Mouse (Mus musculus): Measurements from ENCODE around the gene Gse1. TPM values are rescaled to one million over a fixed set of nuclear protein-coding genes. Genes with fewer than 3 reads are reported as not detected.

Gse1 gene
- polyA plus RNA-seq, 1 experiment from 2014 or later, result 6.8 TPM

GRCm38 (mm10) chr8:120509136-120510034, 281.1 kb downstream of the Gse1 start:
- Histone ChIP-seq H3K4me3 (peak overlapping the region; percentile 0; the same call in 1 of the 2 replicates), H3K4me2 (peak overlapping the region; percentile 36), H3K9me3 (no peaks in the 10 kb centered on the region), H3K4me1 (peaks cover 88% of the 10 kb centered on the region), H3K36me3 (no peaks in the 10 kb centered on the region), H3K27ac (no peak overlapping the region), H3K27me3 (peaks cover 5% of the 10 kb centered on the region; the same call in 1 of the 2 replicates), H3K9ac (no peak overlapping the region)
- ATAC-seq (ENCODE audit: insufficient number of reproducible peaks, low FRiP score, low TSS enrichment, low read depth), result no peak
- 7% methylated on average over 21 of the region's 21 CpGs for WGBS

GRCm38 (mm10) chr8:120510035-120510416, 281.8 kb downstream of the Gse1 start:
- peak overlapping the region; percentile 36; the same call in 1 of the 2 replicates for H3K4me2 ChIP-seq
- ATAC-seq (ENCODE audit: insufficient number of reproducible peaks, low FRiP score, low TSS enrichment, low read depth), result no peak
- no peak overlapping the region for H3K4me3 ChIP-seq

GRCm38 (mm10) chr8:120510863-120511457, 282.7 kb downstream of the Gse1 start:
- ATAC-seq (ENCODE audit: insufficient number of reproducible peaks, low FRiP score, low TSS enrichment, low read depth), result no peak
- no peak overlapping the region for H3K27ac ChIP-seq
- H3K4me3 ChIP-seq, result no peak overlapping the region
- no peak overlapping the region for H3K9ac ChIP-seq
- H3K9me3 ChIP-seq, result no peaks in the 10 kb centered on the region
- 40% methylated on average over 5 of the region's 5 CpGs for WGBS
- peaks cover 5% of the 10 kb centered on the region; the same call in 1 of the 2 replicates for H3K27me3 ChIP-seq
- no peak overlapping the region for H3K4me2 ChIP-seq
- H3K36me3 ChIP-seq, result no peaks in the 10 kb centered on the region
- peaks cover 83% of the 10 kb centered on the region for H3K4me1 ChIP-seq

More at GRCm38 (mm10) chr8:120510035-120510416, 281.8 kb downstream of the Gse1 start:
- peaks cover 87% of the 10 kb centered on the region for H3K4me1 ChIP-seq
- no peak overlapping the region for H3K27ac ChIP-seq
- no peak overlapping the region for H3K9ac ChIP-seq
- peaks cover 5% of the 10 kb centered on the region; the same call in 1 of the 2 replicates for H3K27me3 ChIP-seq
- no peaks in the 10 kb centered on the region for H3K36me3 ChIP-seq
- 16% methylated on average over 6 of the region's 6 CpGs for WGBS
- H3K9me3 ChIP-seq, result no peaks in the 10 kb centered on the region

DNA sequence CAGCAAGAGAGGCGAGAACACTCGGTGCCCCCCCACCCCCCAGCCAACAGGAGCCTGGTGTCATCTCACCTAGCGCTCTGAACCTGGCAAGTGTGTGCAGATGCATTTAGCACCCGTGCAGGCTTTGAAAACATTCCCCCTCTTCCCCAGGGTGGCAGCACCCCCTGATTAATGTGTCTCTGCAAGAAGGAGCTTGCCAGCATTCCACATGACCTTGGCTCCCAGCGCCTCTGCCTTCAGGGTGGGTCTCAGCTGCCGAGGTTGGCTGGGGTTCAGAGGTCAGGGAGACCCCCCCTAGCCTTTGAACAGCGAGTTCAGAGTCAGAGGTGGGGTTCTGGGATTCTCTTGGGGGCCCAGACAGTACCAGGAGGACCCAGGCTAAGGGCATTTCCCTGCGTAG, 283.5 kb downstream of the Gse1 start:
- H3K27ac ChIP-seq, result peak overlapping the region; percentile 8; the same call in 1 of the 2 replicates
- no peak for ATAC-seq (ENCODE audit: insufficient number of reproducible peaks, low FRiP score, low TSS enrichment, low read depth)
- H3K27me3 ChIP-seq, result peaks cover 5% of the 10 kb centered on the region; the same call in 1 of the 2 replicates
- 31% methylated on average over 8 of the region's 8 CpGs for WGBS
- H3K36me3 ChIP-seq, result no peaks in the 10 kb centered on the region
- no peak overlapping the region for H3K4me2 ChIP-seq
- no peak overlapping the region for H3K4me3 ChIP-seq
- H3K4me1 ChIP-seq, result peaks cover 83% of the 10 kb centered on the region
- H3K9ac ChIP-seq, result 0 out of 2 replicates have a peak overlapping the region, but pooled peaks have one; percentile 7
- H3K9me3 ChIP-seq, result no peaks in the 10 kb centered on the region

GRCm38 (mm10) chr8:120512326-120512725, 284.1 kb downstream of the Gse1 start:
- H3K4me2 ChIP-seq, result no peak overlapping the region
- H3K4me1 ChIP-seq, result peaks cover 87% of the 10 kb centered on the region
- peaks cover 5% of the 10 kb centered on the region; the same call in 1 of the 2 replicates for H3K27me3 ChIP-seq
- no peaks in the 10 kb centered on the region for H3K9me3 ChIP-seq
- no peak overlapping the region for H3K4me3 ChIP-seq
- 22% methylated on average over 11 of the region's 11 CpGs for WGBS
- 0 out of 2 replicates have a peak overlapping the region, but pooled peaks have one; percentile 8 for H3K27ac ChIP-seq
- H3K9ac ChIP-seq, result no peak overlapping the region
- ATAC-seq (ENCODE audit: insufficient number of reproducible peaks, low FRiP score, low TSS enrichment, low read depth), result no peak
- H3K36me3 ChIP-seq, result no peaks in the 10 kb centered on the region

GRCm38 (mm10) chr8:120513145-120513544, 284.9 kb downstream of the Gse1 start:
- Histone ChIP-seq H3K9me3 (no peaks in the 10 kb centered on the region), H3K36me3 (no peaks in the 10 kb centered on the region), H3K27me3 (no peaks in the 10 kb centered on the region), H3K4me1 (peaks cover 91% of the 10 kb centered on the region), H3K9ac (no peak overlapping the region), H3K27ac (no peak overlapping the region), H3K4me3 (no peak overlapping the region), H3K4me2 (no peak overlapping the region)
- WGBS, result 61% methylated on average over 6 of the region's 6 CpGs
- no peak for ATAC-seq (ENCODE audit: insufficient number of reproducible peaks, low FRiP score, low TSS enrichment, low read depth)

GRCm38 (mm10) chr8:120513638-120514461, 285.6 kb downstream of the Gse1 start:
- Histone ChIP-seq H3K9ac (no peak overlapping the region), H3K27me3 (no peaks in the 10 kb centered on the region), H3K4me3 (no peak overlapping the region), H3K4me1 (peaks cover 92% of the 10 kb centered on the region), H3K27ac (no peak overlapping the region; the same call in 1 of the 2 replicates), H3K4me2 (no peak overlapping the region), H3K9me3 (no peaks in the 10 kb centered on the region), H3K36me3 (no peaks in the 10 kb centered on the region)
- no peak for ATAC-seq (ENCODE audit: insufficient number of reproducible peaks, low FRiP score, low TSS enrichment, low read depth)
- WGBS, result 24% methylated on average over 26 of the region's 26 CpGs

DNA sequence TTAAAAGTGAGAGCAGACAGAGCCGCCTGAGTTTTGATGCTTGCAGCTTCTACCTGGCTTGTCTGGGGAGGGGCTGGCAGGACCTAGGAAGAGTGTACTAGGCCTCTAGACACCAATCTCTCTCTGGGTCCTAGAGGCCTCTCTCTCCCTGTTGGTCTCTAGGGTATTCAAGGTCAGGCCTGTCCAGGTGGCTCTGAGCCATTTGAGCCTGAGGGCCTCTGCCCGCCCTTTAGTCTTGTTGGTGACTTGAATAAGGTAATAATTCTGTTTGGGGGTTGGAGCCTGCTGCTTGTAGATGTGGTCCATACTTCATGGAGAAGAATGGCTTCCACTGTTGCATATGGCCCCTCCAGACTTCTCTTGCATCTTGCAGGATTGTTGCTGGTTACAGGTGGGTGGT, 287.0 kb downstream of the Gse1 start:
- no peak for ATAC-seq (ENCODE audit: insufficient number of reproducible peaks, low FRiP score, low TSS enrichment, low read depth)
- Histone ChIP-seq H3K27me3 (no peaks in the 10 kb centered on the region), H3K36me3 (no peaks in the 10 kb centered on the region), H3K4me2 (no peak overlapping the region), H3K27ac (no peak overlapping the region), H3K9me3 (no peaks in the 10 kb centered on the region), H3K9ac (no peak overlapping the region), H3K4me1 (peaks cover 91% of the 10 kb centered on the region), H3K4me3 (no peak overlapping the region)
- 92% methylated on average over 2 of the region's 2 CpGs for WGBS

DNA sequence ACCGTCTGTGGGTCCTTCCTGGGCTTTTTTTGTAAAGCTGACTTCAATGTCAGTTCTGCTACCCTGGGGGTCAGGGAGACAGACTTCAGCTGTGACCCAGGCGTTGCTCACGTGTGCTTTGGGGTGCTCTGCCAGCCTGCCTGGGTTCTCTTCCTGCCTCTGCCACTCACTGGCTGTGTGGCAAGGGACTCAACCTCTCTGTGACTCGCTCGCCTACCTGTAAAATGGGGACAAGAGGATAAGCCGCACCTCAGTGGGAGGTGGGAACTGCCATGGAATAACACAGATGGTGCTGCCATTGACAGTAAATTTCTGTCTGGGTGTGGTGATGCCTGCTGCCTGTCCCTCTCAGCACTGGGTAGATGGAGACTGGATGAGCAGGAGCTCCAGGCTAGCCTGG, 287.4 kb downstream of the Gse1 start:
- no peak overlapping the region for H3K27ac ChIP-seq
- H3K4me2 ChIP-seq, result no peak overlapping the region
- no peak for ATAC-seq (ENCODE audit: insufficient number of reproducible peaks, low FRiP score, low TSS enrichment, low read depth)
- WGBS, result 92% methylated on average over 6 of the region's 6 CpGs
- no peaks in the 10 kb centered on the region for H3K9me3 ChIP-seq
- peaks cover 92% of the 10 kb centered on the region for H3K4me1 ChIP-seq
- H3K9ac ChIP-seq, result no peak overlapping the region
- no peaks in the 10 kb centered on the region for H3K27me3 ChIP-seq
- H3K4me3 ChIP-seq, result no peak overlapping the region
- no peaks in the 10 kb centered on the region for H3K36me3 ChIP-seq

DNA sequence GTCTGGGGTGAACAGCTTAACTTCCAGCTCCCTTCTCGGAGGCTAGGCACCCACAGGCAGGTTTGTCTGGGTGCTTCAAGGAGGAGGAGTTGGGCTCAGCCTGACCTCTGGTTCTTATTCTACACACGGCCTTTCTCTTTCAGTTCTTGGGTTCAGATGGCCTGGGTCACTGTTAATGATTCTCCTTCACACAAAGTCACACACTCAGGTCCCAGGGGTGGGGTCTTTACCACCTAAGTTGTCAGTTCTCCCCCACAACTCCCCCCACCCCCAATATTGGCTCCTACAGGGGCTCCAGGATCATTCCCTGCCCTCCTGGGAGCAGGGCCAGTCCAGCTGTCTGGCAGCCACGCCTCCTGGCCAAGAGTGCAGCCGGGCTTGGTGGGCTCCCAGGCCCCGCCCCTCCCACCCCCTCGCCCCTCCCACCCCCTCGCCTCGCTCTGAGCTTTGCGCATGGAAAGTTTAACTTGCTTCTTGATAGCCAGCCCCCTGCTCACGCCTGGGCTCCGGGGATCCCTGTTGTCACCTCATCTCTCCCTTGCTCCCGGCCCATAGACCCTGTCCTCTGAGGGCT, 288.0 kb downstream of the Gse1 start:
- H3K9me3 ChIP-seq, result no peaks in the 10 kb centered on the region
- H3K27me3 ChIP-seq, result no peaks in the 10 kb centered on the region
- H3K9ac ChIP-seq, result no peak overlapping the region
- 24% methylated on average over 12 of the region's 12 CpGs for WGBS
- peaks cover 92% of the 10 kb centered on the region for H3K4me1 ChIP-seq
- no peaks in the 10 kb centered on the region for H3K36me3 ChIP-seq
- ATAC-seq (ENCODE audit: insufficient number of reproducible peaks, low FRiP score, low TSS enrichment, low read depth), result peak; percentile 15; the same call in 1 of the 2 replicates
- H3K27ac ChIP-seq, result peak overlapping the region; percentile 18; the same call in 1 of the 2 replicates
- peak overlapping the region; percentile 10; the same call in 1 of the 2 replicates for H3K4me2 ChIP-seq
- no peak overlapping the region for H3K4me3 ChIP-seq

All from limb, embryonic 15.5 days (tissue).